Mouse (Mus musculus) heart, adult 2 months (tissue): ENCODE measurements around the gene Ptch1. TPM values are rescaled to one million over a fixed set of nuclear protein-coding genes. Genes with fewer than 3 reads are reported as not detected.

ENCODE experiments used
- DNase-seq, 2 experiments: peaks; one replicate each; pipeline ENCODE4 v3.0.0; 2021
- H3K27ac ChIP-seq: fragments of 200-600 bp; 2 replicates; pipeline ENCODE4 v1.8.1; 2022
- H3K27me3 ChIP-seq: fragments of 200-500 bp; 2 replicates; pipeline ENCODE4 v1.6.1; 2012; ENCODE audit warnings: mild to moderate bottlenecking, low read length, inconsistent platforms, mixed read lengths; ENCODE audit not compliant: control insufficient read depth, insufficient read depth
- H3K36me3 ChIP-seq: fragments of 200-500 bp; 2 replicates; pipeline ENCODE4 v1.6.1; 2012; ENCODE audit warnings: low read length, inconsistent platforms; ENCODE audit not compliant: control insufficient read depth, insufficient read depth
- H3K4me1 ChIP-seq: fragments of 200-500 bp; 2 replicates; pipeline ENCODE4 v1.6.1; 2011; ENCODE audit warnings: low read length; ENCODE audit not compliant: control insufficient read depth, insufficient read depth
- H3K4me3 ChIP-seq: fragments of 200-600 bp; 2 replicates; pipeline ENCODE4 v1.8.1; 2022
- H3K79me2 ChIP-seq: fragments of 200-500 bp; replicated peaks from 2 replicates; pipeline ENCODE4 v1.6.1; 2012; ENCODE audit warnings: mild to moderate bottlenecking, inconsistent platforms, low read length, moderate library complexity, mixed read lengths; ENCODE audit not compliant: control insufficient read depth, insufficient read depth
- H3K9ac ChIP-seq: fragments of 200-500 bp; 2 replicates; pipeline ENCODE4 v1.6.1; 2012; ENCODE audit warnings: low read depth, mild to moderate bottlenecking, control low read depth, inconsistent platforms, low read length, mixed read lengths
- CTCF ChIP-seq: fragments of 200-600 bp; IDR thresholded peaks from 2 replicates; pipeline ENCODE4 v1.8.1; 2022; ENCODE audit warnings: antibody characterized with exemption, mild to moderate bottlenecking, moderate library complexity
- EP300 ChIP-seq: fragments of 200-500 bp; IDR thresholded peaks from 2 replicates; pipeline ENCODE4 v1.6.1; 2011; ENCODE audit warnings: low read depth, low read length, control low read depth; ENCODE audit not compliant: insufficient read depth
- POLR2A ChIP-seq: fragments of 200-500 bp; IDR thresholded peaks from 2 replicates; pipeline ENCODE4 v1.6.1; 2011; ENCODE audit warnings: mild to moderate bottlenecking, low read depth, low read length, control low read depth; ENCODE audit not compliant: insufficient read depth
- WGBS: fragments of 180-500 bp; shearing (Covaris S2); methylation state at CpG from one replicate; pipeline ENCODE4 v1.1.7; 2018; 5-methylcytosine and 5-hydroxymethylcytosine counted together
- intact Hi-C: fragments of 180-260 bp; cut with DNase I; formaldehyde crosslinking; loops from one replicate; pipeline ENCODE4 v1.15.1; 2025
- polyA plus RNA-seq: library from polyadenylated mRNA; depleted of rRNA; stranded (reverse); fragments of >200 nt; gene quantifications from 2 replicates; pipeline ENCODE4 v1.2.3, GENCODE M21; 2012
- total RNA-seq, 2 experiments: library from RNA; stranded (reverse); gene quantifications; 2 replicates each; pipeline ENCODE4 v1.2.3; 2021

Ptch1 gene
- total and polyA plus RNA-seq, 3 experiments = 6.7 to 16.4 (median 9.3) TPM

GRCm38 (mm10) chr13:63562972-63563780 lies 10.2 kb downstream of the Ptch1 start:
- peak overlapping the region; percentile 92 for H3K9ac ChIP-seq
- peak; percentile 87 to 88 for DNase-seq
- H3K79me2 ChIP-seq = peaks cover 1% of the 10 kb centered on the region; the same call in 1 of the 2 replicates
- WGBS = under 1% methylated on average over 50 of the region's 51 CpGs
- no peaks in the 10 kb centered on the region for H3K27me3 ChIP-seq
- H3K4me1 ChIP-seq = no peaks in the 10 kb centered on the region; the same call in 1 of the 2 replicates
- intact Hi-C loops = loop anchor here (1.0 to 10.0 kb wide), 5 partner anchors 17 to 602 kb away; partner anchors contain the start of gene Habp4
- TF ChIP-seq EP300 (0 out of 2 replicates have a peak, but pooled peaks have one; percentile 21), CTCF (no peak), POLR2A (peak; percentile 89)
- H3K27ac ChIP-seq = peak overlapping the region; percentile 96
- H3K36me3 ChIP-seq = no peaks in the 10 kb centered on the region
- peak overlapping the region; percentile 78 for H3K4me3 ChIP-seq

GRCm38 (mm10) chr13:63562141-63562971 lies 11.0 kb downstream of the Ptch1 start:
- no peaks in the 10 kb centered on the region for H3K27me3 ChIP-seq
- WGBS = 4% methylated on average over 7 of the region's 7 CpGs
- no peak for TF ChIP-seq EP300
- no peak for TF ChIP-seq POLR2A
- no peak for TF ChIP-seq CTCF
- H3K9ac ChIP-seq = no peak overlapping the region
- peaks cover 3% of the 10 kb centered on the region for H3K4me1 ChIP-seq
- peak overlapping the region; percentile 20 for H3K27ac ChIP-seq
- intact Hi-C loops = loop anchor here (5.0 to 10.0 kb wide), 4 partner anchors 35 to 602 kb away; partner anchors contain the start of gene Habp4
- H3K36me3 ChIP-seq = no peaks in the 10 kb centered on the region; the same call in 1 of the 2 replicates
- peaks cover 1% of the 10 kb centered on the region; the same call in 1 of the 2 replicates for H3K79me2 ChIP-seq
- peak overlapping the region; percentile 78 for H3K4me3 ChIP-seq
- DNase-seq = no peak

- no peak overlapping the region for H3K27ac ChIP-seq
- intact Hi-C loops = no loop called here
- H3K9ac ChIP-seq = no peak overlapping the region
- 52% methylated on average over 8 of the region's 8 CpGs for WGBS
- H3K4me3 ChIP-seq = no peak overlapping the region
- peaks cover 7% of the 10 kb centered on the region for H3K4me1 ChIP-seq
- TF ChIP-seq POLR2A (no peak), CTCF (no peak), EP300 (no peak)
- H3K27me3 ChIP-seq = no peaks in the 10 kb centered on the region
- no peaks in the 10 kb centered on the region; the same call in 1 of the 2 replicates for H3K36me3 ChIP-seq
- DNase-seq = no peak
- peaks cover 6% of the 10 kb centered on the region for H3K79me2 ChIP-seq
These were observed 15.0 kb downstream of the Ptch1 start for GRCm38 (mm10) chr13:63558297-63558890.

GRCm38 (mm10) chr13:63556431-63556830 lies 17.0 kb downstream of the Ptch1 start:
- H3K36me3 ChIP-seq = no peaks in the 10 kb centered on the region; the same call in 1 of the 2 replicates
- H3K4me3 ChIP-seq = no peak overlapping the region
- 51% methylated on average over 1 of the region's 1 CpGs for WGBS
- H3K27me3 ChIP-seq = no peaks in the 10 kb centered on the region
- no peak overlapping the region; the same call in 1 of the 2 replicates for H3K27ac ChIP-seq
- intact Hi-C loops = no loop called here
- no peak overlapping the region for H3K9ac ChIP-seq
- DNase-seq = no peak
- TF ChIP-seq CTCF = no peak
- TF ChIP-seq EP300 = no peak
- no peak for TF ChIP-seq POLR2A
- peaks cover 8% of the 10 kb centered on the region for H3K79me2 ChIP-seq
- H3K4me1 ChIP-seq = peaks cover 11% of the 10 kb centered on the region

GRCm38 (mm10) chr13:63555885-63556284 lies 17.5 kb downstream of the Ptch1 start:
- H3K27ac ChIP-seq = no peak overlapping the region
- WGBS = 55% methylated on average over 5 of the region's 5 CpGs
- H3K36me3 ChIP-seq = no peaks in the 10 kb centered on the region; the same call in 1 of the 2 replicates
- no peak for DNase-seq
- no peak overlapping the region for H3K9ac ChIP-seq
- intact Hi-C loops = no loop called here
- H3K79me2 ChIP-seq = peaks cover 10% of the 10 kb centered on the region
- H3K4me1 ChIP-seq = peaks cover 13% of the 10 kb centered on the region
- no peak for TF ChIP-seq EP300
- H3K27me3 ChIP-seq = no peaks in the 10 kb centered on the region
- no peak overlapping the region for H3K4me3 ChIP-seq
